Mouse (Mus musculus): ENCODE results near the gene Nkx2-2.

DNA sequence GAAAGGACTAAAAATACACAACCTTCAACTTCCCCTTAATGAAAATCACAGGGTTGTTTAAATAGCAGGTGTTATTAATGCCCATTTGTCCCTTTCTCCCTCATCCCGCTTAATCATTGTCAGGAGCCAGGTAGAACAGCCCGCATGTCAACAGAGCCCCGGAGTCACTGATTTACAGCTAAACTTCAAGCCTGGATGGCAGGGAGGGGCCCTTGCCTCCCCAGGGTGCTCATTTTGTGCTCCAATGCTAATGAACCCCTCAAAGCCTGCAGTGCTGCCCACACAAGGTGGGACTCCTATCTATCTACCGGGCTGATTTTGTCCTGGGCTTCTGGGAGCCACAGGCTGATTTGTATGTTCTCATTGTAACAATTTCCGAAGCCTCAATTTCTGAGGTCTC lies 37.1 kb upstream of the Nkx2-2 start:
- TF ChIP-seq CTCF (conservative IDR thresholded peaks at IDR 0.05 in 1 of 2, IDR thresholded peaks at IDR 0.05 in 1 of 2; ENCODE audit: low read depth in 2 of 2, low read length in 2 of 2) (no peak), MAX (IDR thresholded peaks at IDR 0.05; ENCODE audit: low read length) (no peak), TCF12 (IDR thresholded peaks at IDR 0.05; ENCODE audit: low read depth, low read length) (no peak), TBP (conservative IDR thresholded peaks at IDR 0.05; ENCODE audit: low read depth, low read length) (no peak), POLR2A (IDR thresholded peaks at IDR 0.05; ENCODE audit: low read depth, low read length) (no peak), USF2 (conservative IDR thresholded peaks at IDR 0.05; ENCODE audit: low read depth, low read length) (no peak), HCFC1 (IDR thresholded peaks at IDR 0.05; ENCODE audit: low read depth, low read length) (no peak), ZNF384 (IDR thresholded peaks at IDR 0.05; ENCODE audit: low read depth, low read length) (no peak), E2F4 (IDR thresholded peaks at IDR 0.05; ENCODE audit: insufficient replicate concordance, low read depth, low read length) (no peak)
